Mouse (Mus musculus): ENCODE measurements around the gene Mob1b.

GRCm38 (mm10) chr5:88796588-88796987 is 75.9 kb downstream of the Mob1b start:
- TF ChIP-seq CTCF (IDR thresholded peaks at IDR 0.05; ENCODE audit: low read depth) = no peak
- TF ChIP-seq EP300 (IDR thresholded peaks at IDR 0.05; ENCODE audit: low read depth) = no peak
